Mouse (Mus musculus) embryo, embryonic 11 days (tissue): ENCODE results near the gene Sox5.
"Not testable (repeated sequence)": the region's sequence is repeated elsewhere in the genome, so short reads cannot be mapped to it uniquely, and the experiment has no call there.

Source experiments
- DNase-seq: peaks from one replicate; pipeline ENCODE4 v3.0.0-alpha.2; 2015

Sox5 gene

DNA sequence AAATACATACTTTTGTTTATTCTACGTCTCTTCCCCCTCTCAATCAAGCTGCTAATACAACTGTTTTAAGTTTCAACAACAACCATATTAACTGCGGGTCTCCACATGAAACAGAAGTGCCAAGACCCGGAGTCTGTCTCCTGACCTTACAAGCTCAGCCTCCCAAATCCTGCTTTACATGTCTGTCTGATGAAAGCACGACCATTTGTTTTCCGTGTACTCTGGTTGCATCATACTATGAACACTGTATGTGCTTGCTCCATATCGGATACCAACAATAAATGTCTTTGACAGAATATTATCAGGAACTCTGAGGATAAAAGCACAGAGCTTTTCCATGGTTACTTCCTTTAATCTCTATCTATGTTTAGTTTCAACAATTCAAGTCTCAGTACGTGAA lies 516.8 kb downstream of the Sox5 start:
- DNase-seq: peak; percentile 42

DNA sequence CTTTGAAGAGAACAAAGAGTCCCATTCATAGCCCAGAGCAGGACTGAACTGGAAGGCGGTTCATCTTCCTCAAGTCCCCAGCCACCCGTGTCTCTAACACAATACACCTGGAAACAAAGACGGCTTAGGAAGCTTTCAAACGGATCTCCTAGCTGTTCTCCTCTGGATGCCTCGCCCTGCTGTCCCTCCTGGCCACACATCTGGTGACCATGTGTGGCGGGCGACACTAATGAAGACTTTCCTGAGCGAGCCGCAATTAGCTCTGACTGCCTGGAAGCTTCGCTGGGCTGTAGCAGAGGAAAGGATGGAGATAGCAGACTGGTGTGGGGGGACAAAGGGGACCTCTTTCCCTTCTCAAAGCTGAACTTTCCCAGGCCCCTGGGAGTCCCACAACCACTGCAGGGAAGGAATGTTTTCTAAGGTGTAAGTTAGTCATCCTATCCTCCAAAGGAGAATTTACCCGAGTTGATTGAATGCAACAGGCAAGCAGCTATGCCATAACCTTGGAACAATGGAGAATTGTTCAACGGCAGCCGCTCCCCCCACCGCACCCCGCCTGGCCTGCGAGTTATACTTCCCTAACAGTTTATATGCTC lies 517.4 kb downstream of the Sox5 start:
- peak; percentile 76 for DNase-seq

DNA sequence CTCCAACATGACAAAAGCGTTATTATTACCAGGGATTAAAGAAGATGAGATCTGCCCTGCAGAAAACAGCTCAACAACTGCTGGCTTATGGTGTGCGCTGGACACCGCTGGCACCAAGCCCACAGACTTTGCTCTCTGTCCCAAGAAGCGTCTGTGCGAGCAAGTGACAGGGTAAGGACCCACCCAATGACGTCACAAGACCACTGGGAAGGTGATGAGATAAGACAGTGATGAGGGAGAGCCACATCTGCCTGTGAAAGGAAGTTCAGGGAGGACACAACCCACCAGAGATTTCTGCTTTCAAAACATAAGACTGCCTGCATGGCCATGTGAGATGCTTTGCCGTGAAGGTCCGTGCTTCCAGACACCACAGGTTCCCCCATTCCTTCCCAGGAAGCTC lies 525.3 kb downstream of the Sox5 start:
- no peak for DNase-seq

DNA sequence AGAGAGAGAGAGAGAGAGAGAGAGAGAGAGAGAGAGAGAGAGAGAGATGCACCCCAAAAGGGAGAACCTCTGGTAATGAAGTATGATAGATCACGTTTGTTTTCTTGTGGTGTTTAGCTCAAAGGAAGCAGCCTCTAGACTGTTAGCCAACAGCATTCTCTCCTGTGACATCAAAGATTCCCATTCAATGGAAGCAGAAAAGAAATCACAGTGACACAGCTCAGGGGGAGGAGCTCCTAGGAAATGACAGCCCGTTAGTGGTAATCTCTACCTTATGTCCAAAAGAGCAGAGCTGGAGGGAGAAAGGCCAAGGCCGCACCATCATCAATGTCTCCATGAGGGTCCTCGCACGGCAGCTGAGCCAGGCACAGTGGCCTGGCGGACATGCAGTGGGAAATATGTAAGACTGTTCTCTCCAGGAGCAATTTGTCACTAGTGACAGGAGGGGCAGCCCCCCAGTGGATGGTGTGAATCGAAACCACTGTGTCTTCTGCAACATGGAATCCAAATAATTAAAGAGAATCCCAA lies 529.5 kb downstream of the Sox5 start:
- no peak for DNase-seq

DNA sequence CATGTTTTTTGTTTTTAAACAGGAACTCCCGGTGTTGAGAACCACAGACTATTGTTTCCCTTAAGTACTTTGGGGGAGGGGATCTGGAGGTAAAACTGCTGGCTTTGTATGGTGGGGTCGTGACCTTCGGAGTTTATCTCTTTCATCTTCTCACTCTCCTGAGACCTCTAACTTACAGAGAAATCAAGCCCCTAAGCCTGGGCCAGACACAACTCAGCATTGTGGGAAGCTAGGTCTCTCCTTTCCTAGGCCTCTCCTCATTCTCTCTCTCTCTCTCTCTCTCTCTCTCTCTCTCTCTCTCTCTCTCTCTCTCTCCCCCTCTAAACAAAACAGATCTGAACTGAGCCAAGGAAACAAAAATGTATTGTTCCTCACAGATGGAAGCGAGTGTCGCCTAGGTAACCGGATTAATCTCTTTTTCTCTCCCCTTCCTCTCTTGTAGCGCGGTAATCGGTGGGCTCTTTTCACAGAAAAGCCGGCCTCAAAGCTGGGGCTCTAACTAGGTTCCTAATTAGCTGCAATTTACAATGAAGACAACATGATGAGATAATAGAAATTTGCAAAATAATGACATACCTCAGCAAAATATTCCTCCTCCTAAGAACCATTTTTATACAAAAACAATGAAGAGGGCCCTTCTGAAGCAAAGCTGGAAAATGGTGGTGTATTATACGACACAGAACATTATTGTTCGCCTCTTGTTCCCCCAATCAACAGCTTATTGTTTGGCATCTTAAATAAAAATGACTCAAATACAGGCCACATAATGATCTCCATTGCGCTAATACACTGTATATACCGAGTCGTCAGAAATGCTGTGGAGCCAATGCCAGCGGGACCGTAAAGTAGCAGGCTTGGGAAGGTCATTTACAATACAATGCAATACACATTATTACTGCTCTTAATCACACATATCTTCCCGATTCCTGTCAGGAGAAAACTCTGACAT lies 530.3 kb downstream of the Sox5 start:
- peak; percentile 86 for DNase-seq

DNA sequence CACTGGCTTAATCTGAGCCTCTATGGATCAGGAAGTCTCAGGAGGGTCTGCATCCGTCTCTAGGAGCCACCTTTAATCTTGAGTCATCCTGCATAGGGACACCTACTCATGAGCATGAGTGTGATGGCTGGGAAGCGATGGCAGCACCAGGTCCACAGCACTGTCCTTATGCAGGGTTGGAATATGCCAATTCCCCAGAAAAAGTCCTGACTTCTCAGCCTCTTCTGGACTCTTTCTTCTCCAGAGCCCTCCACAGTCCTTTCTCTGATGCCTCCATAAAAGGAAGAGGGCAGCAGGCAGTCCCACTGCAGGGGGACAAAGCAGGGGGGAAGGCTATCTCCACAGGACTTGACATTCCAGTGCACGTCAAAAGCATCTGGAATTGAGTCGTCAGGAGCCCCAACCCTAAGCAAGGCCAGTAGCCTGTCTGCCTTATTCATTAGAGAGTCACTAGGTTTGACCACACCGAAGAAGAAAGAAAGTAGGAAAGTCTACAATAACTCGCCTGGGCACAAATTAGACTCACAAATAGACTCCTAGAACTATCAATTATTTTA lies 531.1 kb downstream of the Sox5 start:
- peak; percentile 59 for DNase-seq

DNA sequence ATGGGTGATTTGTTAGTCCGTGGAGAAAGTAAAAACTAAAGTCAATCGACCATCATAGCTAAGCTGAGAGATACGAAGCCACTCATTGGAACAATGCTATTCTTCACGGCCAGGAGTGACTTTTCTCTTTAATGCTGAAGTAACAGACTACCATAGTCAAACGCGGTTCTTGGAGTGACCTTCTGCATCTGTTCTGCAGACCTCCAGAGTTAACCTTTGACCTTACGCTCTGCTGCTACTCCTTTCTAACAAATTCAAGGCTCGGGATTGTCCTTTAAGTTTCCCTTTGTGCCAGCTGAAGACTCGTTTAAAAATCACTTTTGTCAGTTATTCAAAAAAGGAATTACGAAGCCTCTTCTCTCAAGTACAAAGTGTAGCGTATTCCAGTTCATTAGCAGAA lies 545.2 kb downstream of the Sox5 start:
- DNase-seq: peak; percentile 32

DNA sequence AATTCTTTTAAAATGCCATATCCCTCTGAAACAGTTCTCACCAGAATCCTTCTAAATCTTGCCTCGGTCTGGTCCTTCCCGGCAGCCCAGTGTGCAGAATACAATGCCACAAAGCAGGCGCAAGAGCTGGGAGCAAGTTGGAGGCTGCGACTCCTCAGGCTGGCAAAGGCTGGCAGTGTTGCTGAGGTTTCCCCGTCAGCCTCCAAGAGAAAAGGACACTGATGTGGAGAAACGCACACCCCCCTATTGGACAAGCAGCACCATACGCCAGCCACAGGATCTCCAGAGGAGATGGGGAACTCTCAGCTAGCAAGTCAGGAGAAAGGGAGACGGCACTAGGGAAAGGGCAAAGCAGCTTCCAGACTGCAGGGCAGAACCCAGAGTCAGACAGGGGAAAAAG lies 577.8 kb downstream of the Sox5 start:
- peak; percentile 46 for DNase-seq

DNA sequence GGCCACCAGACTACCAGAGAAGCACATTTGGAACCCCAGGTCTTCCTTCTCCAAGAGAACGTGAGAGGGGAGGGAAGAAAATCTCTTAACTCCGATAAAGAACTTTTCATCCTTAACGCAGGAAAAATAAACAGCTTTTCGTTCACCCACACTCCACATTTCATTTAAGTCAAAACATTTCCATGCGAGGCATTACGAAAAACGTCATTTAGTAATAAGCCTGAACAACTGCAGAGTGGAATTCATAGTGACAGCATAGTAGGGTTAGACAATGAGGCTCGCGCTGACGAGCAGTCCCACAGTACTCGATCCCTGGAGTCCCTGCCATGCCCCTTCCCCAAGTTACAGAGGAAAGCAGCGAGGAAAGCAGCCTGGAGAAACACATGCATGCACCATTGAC lies 578.8 kb downstream of the Sox5 start:
- DNase-seq: no peak

DNA sequence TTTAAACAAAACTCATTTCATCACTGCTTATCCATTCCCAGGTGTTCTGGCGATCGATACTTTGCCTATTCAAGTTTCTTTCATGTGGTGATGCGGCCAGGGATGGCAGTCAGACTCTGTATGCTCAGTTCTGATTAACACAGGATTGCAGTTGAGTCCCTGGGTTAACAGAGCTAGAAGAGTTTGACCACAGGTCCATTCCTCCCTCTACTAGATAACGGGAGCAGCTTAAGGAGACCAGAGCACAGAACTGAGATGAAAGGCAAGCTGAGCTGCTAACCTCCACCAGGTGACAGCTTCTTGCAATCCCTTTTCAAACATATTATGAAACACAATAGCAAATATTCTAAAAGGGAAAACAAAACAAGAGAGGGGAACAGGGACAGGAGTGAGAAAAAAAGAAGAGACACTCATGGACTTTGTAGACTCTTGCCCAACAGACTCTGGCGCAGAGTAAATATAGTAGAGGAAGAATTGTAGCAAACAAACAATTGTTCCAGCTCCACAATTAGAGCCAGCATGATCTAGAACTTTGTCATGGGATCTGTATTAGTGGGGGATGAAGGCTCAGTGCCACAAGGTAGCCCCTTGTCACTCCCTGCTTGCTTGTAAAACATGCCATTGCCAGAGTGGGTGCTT lies 580.3 kb downstream of the Sox5 start:
- no peak for DNase-seq

DNA sequence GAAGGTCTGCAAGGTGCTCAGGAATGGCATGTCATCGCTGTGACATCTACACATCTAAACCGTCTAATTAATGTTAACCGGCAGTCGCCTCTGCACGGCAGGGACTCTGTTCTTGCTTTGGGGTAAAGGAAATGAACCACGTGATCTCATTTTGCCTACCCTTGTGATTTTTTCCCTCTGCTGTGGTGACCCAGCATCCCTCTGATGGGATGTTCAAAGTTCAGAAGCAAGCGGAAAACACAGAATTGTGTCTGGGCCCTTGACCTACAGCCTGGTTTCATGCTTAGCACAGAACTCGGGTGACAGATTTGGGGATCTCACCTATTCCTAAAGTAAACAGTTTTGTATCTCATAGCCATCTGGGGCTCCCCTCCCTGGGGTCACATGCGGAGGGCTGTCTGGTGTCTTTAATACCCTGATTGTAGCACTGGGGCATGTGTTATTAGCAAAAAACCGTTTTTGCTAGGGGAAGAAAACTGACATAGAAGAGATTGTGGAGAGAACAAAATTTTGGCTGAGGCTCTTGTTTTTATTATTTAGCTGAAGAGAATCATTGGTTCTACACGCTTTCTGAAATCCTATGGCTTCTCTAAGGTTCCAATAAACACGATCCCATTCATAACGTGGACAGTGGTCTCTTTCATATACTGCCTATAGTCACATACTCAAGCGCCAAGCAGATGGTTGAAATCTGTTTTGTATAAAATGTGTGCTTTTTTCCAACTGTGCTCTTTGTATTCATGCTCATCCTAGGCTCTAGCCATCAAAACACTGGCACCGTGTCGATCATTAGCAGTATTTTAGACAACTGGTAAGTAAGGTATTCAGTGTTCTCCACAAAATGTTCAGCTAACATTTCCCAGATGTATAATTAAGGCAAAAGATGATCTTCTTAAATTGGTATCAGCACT lies 584.3 kb downstream of the Sox5 start:
- no peak for DNase-seq

DNA sequence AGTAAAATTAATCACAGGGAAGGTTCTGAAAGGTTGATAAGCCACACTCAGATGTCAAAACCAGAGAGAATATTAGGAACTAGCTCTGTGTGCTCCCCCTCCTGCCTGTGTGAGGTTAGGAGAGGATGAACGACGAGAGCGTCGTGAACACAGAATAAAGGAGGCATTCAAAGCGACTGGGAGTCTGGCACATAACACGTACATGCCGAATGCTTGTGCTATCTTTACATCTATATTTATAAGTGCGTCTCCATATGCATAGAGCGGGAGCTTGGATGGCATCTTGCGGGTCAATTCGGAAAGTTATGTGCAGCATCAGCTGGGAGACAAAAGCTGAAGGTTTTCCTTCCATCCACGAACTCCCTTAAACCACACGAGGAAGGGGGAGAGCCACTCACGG lies 585.8 kb downstream of the Sox5 start:
- DNase-seq: no peak

DNA sequence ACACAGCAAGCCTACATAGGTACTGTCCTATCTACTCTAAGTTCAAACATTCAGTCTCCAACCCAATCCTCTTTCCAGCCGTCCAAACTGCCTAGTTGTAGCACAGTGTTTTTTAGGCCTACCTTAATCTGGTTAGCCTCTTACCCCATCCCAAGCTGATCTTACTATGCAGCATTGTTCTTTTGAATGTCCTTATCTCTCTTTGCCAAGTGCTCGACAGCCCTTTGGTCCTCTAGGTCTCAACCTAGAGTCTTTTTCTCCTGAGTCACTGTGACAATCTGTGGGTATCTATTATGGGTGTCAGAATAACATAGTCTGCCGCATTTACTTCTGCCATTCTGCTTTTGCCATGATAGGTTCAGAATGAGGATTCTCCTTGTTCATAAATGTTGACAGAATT lies 598.7 kb downstream of the Sox5 start:
- DNase-seq: no peak

DNA sequence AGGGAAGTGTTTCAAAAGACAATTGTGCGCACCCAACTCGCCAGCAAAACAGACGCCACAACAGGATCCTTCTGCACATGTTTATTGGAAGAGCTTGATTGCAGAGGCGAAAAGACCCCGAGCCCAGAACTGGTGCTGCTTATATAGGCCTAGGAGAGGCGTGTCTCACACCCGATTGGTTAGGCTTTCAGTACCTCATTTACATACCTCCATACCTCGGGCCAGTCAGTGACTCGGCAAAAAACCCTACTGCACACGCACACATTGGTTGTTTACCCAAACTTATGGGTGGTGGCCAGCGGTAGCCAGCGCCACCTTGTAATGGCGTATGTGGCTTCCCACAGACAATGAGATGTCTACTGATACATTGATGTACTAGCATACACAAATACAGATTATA lies 599.3 kb downstream of the Sox5 start:
- DNase-seq: not testable (repeated sequence)

DNA sequence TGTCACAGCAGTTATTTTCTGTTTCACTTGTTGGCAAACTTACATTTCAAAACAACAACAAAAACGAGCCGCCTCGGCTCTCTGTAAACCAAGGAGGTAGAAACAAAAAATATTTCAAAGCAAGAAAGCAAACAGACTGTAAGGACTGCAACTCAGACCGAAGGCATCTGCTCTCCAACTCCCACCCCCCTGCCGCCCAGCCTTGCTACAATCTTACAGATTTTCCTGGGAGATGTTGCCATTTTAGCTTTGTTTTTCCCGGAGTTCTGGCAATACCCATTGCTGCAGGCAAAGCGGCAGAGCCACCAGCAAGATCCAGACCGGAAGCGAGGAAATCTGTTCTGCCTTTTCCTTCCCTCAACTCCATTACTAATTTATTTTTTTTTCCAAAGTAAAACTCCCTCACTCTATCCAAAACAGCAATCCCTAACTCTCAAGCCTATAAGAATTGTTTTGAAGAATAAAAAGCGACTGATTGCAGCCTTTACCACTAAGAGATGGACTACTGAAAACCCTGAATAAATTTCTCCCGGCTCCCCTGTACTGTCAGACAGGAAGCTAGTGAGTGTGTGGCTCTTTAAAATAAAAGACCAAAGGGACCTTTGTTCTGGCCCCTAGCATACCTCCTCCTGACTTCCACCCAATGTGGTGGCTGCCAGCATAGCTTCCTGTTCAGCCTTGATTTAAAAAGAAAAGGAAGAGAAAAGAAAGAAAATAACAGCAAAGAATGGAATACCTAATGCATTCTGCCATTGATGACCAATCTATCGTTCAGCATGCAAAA lies 600.5 kb downstream of the Sox5 start:
- no peak for DNase-seq

DNA sequence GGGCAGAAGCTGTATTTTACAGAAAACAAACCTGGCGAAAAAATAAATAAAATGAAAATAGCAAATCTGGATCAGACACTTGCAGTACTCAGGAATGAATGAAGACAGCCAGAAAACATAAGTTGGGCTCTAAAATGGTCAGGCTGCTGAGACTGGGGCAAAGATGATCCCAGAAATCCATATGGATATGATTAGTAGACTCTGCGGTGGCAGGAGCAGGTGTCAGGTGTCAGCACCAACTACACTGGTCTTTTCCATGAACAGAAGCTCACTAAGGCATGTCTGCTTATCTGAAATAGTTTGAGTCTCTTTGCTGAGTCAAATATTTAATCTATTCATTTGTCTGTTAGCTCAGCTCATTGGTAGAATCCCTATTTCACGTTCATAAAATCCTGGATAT lies 602.7 kb downstream of the Sox5 start:
- DNase-seq: peak; percentile 50

DNA sequence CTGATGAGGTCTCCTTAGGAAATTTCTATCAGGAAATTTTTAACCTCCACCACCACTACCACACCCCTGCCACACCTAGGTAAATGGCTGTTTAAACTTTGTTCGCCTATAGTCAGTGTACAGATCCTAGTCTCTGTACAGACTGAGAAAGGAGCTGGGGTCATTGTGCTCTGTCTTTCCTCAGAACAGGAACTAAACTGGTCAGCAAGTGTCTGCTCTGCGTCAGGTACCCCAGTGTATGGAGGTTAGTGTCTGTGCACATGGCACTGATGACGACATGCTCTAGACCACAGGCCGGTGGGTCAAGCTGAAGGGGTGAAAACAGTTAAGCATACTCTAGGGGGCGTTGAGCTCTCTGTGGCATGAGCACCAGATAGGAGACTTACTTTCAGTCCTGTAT lies 605.1 kb downstream of the Sox5 start:
- no peak for DNase-seq

DNA sequence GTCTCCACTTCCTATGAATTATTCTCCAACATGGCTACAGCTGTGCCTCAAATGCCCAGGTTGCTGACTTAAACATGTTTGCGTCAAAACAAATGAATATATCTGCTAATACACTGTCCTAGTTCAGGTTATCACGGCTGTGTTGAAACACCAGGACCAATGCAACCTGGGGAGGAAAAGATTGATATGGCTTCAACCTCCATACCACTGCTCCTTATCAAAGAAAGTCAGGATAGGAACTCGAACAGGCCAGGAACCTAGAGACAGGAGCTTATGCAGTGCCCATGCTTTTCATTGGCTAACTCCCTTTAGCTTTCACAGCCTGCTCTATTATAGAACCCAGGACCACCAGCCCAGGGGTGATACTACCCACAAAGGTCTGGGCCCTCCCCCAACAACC lies 606.2 kb downstream of the Sox5 start:
- DNase-seq: no peak

DNA sequence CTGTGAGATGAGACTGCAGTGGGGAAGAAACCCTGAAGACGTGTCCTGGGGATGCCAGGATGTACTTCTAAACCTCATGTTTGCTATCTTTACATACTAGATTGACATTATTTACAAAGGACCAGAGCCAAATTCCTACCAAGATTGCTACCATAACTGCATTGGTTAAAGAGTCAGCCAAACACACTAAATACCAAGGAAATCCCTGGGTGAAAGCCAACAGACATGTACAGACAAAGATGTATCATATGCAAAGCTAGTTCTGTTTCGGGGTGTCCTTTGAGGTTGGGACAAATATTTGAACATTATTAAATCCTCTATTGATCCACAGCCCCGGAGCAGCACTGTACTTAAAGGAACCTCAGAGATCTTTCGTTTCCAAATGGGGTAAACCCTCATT lies 611.2 kb downstream of the Sox5 start:
- DNase-seq: no peak

DNA sequence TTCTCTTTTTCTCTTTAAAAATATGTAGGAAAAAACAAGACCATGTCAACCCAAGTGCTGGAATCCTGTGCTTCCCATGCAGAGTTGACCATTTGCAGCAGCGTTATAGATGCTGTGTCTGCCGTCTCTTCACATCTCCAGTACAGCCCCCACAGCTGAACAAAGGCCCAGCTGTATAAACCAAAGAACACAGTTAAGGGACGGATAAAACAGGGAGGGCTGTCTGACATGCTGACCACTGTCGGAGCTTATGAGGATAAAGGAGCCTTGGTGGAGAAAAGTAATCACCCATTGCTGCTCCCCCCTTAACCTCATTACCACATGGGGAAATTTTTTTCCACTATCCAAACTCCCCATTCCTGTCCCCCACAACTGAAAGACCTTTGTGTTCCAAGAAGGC lies 612.0 kb downstream of the Sox5 start:
- DNase-seq: peak; percentile 55

DNA sequence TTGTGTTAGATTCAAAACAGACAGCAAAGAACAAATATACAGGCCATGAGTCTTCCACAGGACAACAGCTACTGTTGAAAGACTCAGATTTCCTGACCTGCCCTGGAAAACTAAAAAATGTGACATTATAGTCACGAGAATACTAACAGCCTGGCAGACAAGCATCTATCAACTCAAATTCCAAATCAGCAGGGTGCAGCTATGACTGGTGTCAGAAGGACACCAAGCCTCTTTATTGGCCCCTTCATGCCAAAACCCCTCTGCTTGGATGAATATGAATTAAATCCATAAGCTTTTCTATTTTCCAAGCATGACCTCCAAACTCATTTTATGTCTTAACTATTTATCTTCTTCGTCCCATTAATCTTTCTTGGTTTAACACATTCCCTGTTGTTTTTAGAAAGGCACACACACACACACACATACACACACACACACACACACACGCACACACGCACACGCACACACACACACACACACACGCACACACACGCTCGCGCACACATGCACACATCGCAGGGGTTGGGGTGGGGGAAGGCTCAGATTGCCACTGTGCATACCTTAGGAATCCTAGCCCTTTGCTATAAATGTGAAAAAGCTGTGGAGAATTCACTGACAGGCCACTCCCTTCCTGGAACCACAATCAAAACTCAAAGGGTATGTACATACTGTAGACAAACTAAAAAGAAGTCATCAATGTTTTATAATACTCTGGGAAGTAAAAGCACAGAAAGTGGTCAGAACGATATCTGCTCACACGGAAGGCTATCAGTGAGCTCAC lies 612.9 kb downstream of the Sox5 start:
- peak; percentile 33 for DNase-seq
